Mouse (Mus musculus): Measurements from ENCODE around the gene Hist2h4. TPM values are rescaled to one million over a fixed set of nuclear protein-coding genes. Genes with fewer than 3 reads are reported as not detected.

Gene Hist2h4
- total RNA-seq, 2 experiments from 2014 or later: 105 to 135 TPM

GRCm38 (mm10) chr3:96230910-96231757, 32.0 kb downstream of the Hist2h4 start:
- peak; percentile 50 for ATAC-seq (replicated peaks; ENCODE audit: low FRiP score, low TSS enrichment, poor library complexity, severe bottlenecking)

GRCm38 (mm10) chr3:96230404-96230803, 32.7 kb downstream of the Hist2h4 start:
- ATAC-seq (replicated peaks; ENCODE audit: low FRiP score, low TSS enrichment, poor library complexity, severe bottlenecking): no peak

GRCm38 (mm10) chr3:96228828-96229227, 34.3 kb downstream of the Hist2h4 start:
- no peak for ATAC-seq (replicated peaks; ENCODE audit: low FRiP score, low TSS enrichment, poor library complexity, severe bottlenecking)

- no peak for ATAC-seq (replicated peaks; ENCODE audit: low FRiP score, low TSS enrichment, poor library complexity, severe bottlenecking)
Observed at GRCm38 (mm10) chr3:96226695-96227648, 36.1 kb downstream of the Hist2h4 start.

- ATAC-seq (replicated peaks; ENCODE audit: low FRiP score, low TSS enrichment, poor library complexity, severe bottlenecking): no peak
Observed at GRCm38 (mm10) chr3:96225421-96225820, 37.7 kb downstream of the Hist2h4 start.

GRCm38 (mm10) chr3:96222774-96223173, 40.3 kb downstream of the Hist2h4 start:
- no peak for ATAC-seq (replicated peaks; ENCODE audit: low FRiP score, low TSS enrichment, poor library complexity, severe bottlenecking)

- no peak for ATAC-seq (replicated peaks; ENCODE audit: low FRiP score, low TSS enrichment, poor library complexity, severe bottlenecking)
Observed at GRCm38 (mm10) chr3:96221640-96222038, 41.5 kb downstream of the Hist2h4 start.

GRCm38 (mm10) chr3:96220765-96221639, 42.1 kb downstream of the Hist2h4 start, which contains the start of the genes Hist2h2ac and Hist2h2be:
Gene Hist2h2ac, minus strand, starts transcription at chr3:96220880.
Gene Hist2h2be, plus strand, starts transcription at chr3:96221119.
- ATAC-seq (replicated peaks; ENCODE audit: low FRiP score, low TSS enrichment, poor library complexity, severe bottlenecking): peak; percentile 86

GRCm38 (mm10) chr3:96220131-96220764, 42.9 kb downstream of the Hist2h4 start:
- peak; percentile 31; the same call in 1 of the 2 replicates for ATAC-seq (replicated peaks; ENCODE audit: low FRiP score, low TSS enrichment, poor library complexity, severe bottlenecking)

GRCm38 (mm10) chr3:96219661-96220130, 43.4 kb downstream of the Hist2h4 start, which contains the start of the genes Bola1 and Hist2h2ab:
Gene Bola1, minus strand, starts transcription at chr3:96219709.
Gene Hist2h2ab, plus strand, starts transcription at chr3:96219865.
- ATAC-seq (replicated peaks; ENCODE audit: low FRiP score, low TSS enrichment, poor library complexity, severe bottlenecking): peak; percentile 42

GRCm38 (mm10) chr3:96219191-96219641, 43.9 kb downstream of the Hist2h4 start:
- 0 out of 2 replicates have a peak, but pooled peaks have one; percentile 27 for ATAC-seq (replicated peaks; ENCODE audit: low FRiP score, low TSS enrichment, poor library complexity, severe bottlenecking)

Other genes with a start within 250 kb of the Hist2h4 start
- 29.7 and 38.8 TPM in 2 replicates for gene Vps45, start 204.8 kb downstream of the Hist2h4 start, total RNA-seq (2014; fragmentation: Nextera tagmentation)
- gene Vps45, start 204.8 kb downstream of the Hist2h4 start, total RNA-seq (2017): 13.4 and 16.6 TPM in 2 replicates
- gene Otud7b, start 158.8 kb downstream of the Hist2h4 start, total RNA-seq (2014; fragmentation: Nextera tagmentation): 9.7 and 12.3 TPM in 2 replicates
- gene Otud7b, start 158.8 kb downstream of the Hist2h4 start, total RNA-seq (2017): 11.7 and 15.5 TPM in 2 replicates
- gene Mtmr11, start 101.3 kb downstream of the Hist2h4 start, total RNA-seq (2014; fragmentation: Nextera tagmentation): not detected in 2 replicates
- gene Mtmr11, start 101.3 kb downstream of the Hist2h4 start, total RNA-seq (2017): not detected in 2 replicates
- gene Sf3b4, start 91.0 kb downstream of the Hist2h4 start, total RNA-seq (2014; fragmentation: Nextera tagmentation): 139 and 173 TPM in 2 replicates
- 24.7 and 36.9 TPM in 2 replicates for gene Sf3b4, start 91.0 kb downstream of the Hist2h4 start, total RNA-seq (2017)
- gene Sv2a, start 82.2 kb downstream of the Hist2h4 start, total RNA-seq (2014; fragmentation: Nextera tagmentation): 1.0 TPM in 1 of 2 replicates, not detected in the other
- gene Sv2a, start 82.2 kb downstream of the Hist2h4 start, total RNA-seq (2017): 0.30 TPM in 1 of 2 replicates, not detected in the other
- 35.9 and 55.4 TPM in 2 replicates for gene Bola1, start 43.6 kb downstream of the Hist2h4 start, total RNA-seq (2014; fragmentation: Nextera tagmentation)
- gene Bola1, start 43.6 kb downstream of the Hist2h4 start, total RNA-seq (2017): 39.3 and 44.8 TPM in 2 replicates
- 13.4 and 16.5 TPM in 2 replicates for gene Hist2h2ab, start 43.4 kb downstream of the Hist2h4 start, total RNA-seq (2014; fragmentation: Nextera tagmentation)
- gene Hist2h2ab, start 43.4 kb downstream of the Hist2h4 start, total RNA-seq (2017): 180 and 196 TPM in 2 replicates
- 68.5 and 103 TPM in 2 replicates for gene Hist2h2ac, start 42.4 kb downstream of the Hist2h4 start, total RNA-seq (2014; fragmentation: Nextera tagmentation)
- gene Hist2h2ac, start 42.4 kb downstream of the Hist2h4 start, total RNA-seq (2017): 2,466 and 2,516 TPM in 2 replicates
- 10.8 and 11.4 TPM in 2 replicates for gene Hist2h2be, start 42.2 kb downstream of the Hist2h4 start, total RNA-seq (2014; fragmentation: Nextera tagmentation)
- gene Hist2h2be, start 42.2 kb downstream of the Hist2h4 start, total RNA-seq (2017): 7.4 and 10.0 TPM in 2 replicates
- gene Hist2h3c2, start 24.2 kb downstream of the Hist2h4 start, total RNA-seq (2014; fragmentation: Nextera tagmentation): 238 and 244 TPM in 2 replicates
- gene Hist2h3c2, start 24.2 kb downstream of the Hist2h4 start, total RNA-seq (2017): 41.9 and 280 TPM in 2 replicates
- 61.3 and 86.2 TPM in 2 replicates for gene Hist2h2aa2, start 23.0 kb downstream of the Hist2h4 start, total RNA-seq (2014; fragmentation: Nextera tagmentation)
- not detected in 2 replicates for gene Hist2h2aa2, start 23.0 kb downstream of the Hist2h4 start, total RNA-seq (2017)
- gene Hist2h2aa1, start 17.8 kb downstream of the Hist2h4 start, total RNA-seq (2014; fragmentation: Nextera tagmentation): 17.9 and 44.2 TPM in 2 replicates
- gene Hist2h2aa1, start 17.8 kb downstream of the Hist2h4 start, total RNA-seq (2017): 5,412 and 6,422 TPM in 2 replicates
- 2.9 and 4.4 TPM in 2 replicates for gene Hist2h3c1, start 16.6 kb downstream of the Hist2h4 start, total RNA-seq (2014; fragmentation: Nextera tagmentation)
- not detected in 2 replicates for gene Hist2h3c1, start 16.6 kb downstream of the Hist2h4 start, total RNA-seq (2017)
- 432 and 521 TPM in 2 replicates for gene Hist2h3b, start 5.3 kb upstream of the Hist2h4 start, total RNA-seq (2014; fragmentation: Nextera tagmentation)
- 172 and 646 TPM in 2 replicates for gene Hist2h3b, start 5.3 kb upstream of the Hist2h4 start, total RNA-seq (2017)
- gene Hist2h2bb, start 6.4 kb upstream of the Hist2h4 start, total RNA-seq (2014; fragmentation: Nextera tagmentation): 1,021 and 1,485 TPM in 2 replicates
- 6,042 and 11,084 TPM in 2 replicates for gene Hist2h2bb, start 6.4 kb upstream of the Hist2h4 start, total RNA-seq (2017)
- not detected in 2 replicates for gene Fcgr1, start 30.7 kb upstream of the Hist2h4 start, total RNA-seq (2014; fragmentation: Nextera tagmentation)
- gene Fcgr1, start 30.7 kb upstream of the Hist2h4 start, total RNA-seq (2017): 0.11 TPM in 1 of 2 replicates, not detected in the other
- not detected in 2 replicates for gene BC107364, start 189.0 kb upstream of the Hist2h4 start, total RNA-seq (2014; fragmentation: Nextera tagmentation)
- gene BC107364, start 189.0 kb upstream of the Hist2h4 start, total RNA-seq (2017): not detected in 2 replicates